Mouse (Mus musculus) adrenal gland, postnatal 25 days (tissue): ENCODE data around the gene Tmc8. TPM values are rescaled to one million over a fixed set of nuclear protein-coding genes. Genes with fewer than 3 reads are reported as not detected.
A peak's percentile ranks its signal among the peaks of the same experiment; 100 is the strongest.

Experiments
- DNase-seq: peaks from one replicate; pipeline ENCODE4 v3.0.0; 2021; ENCODE audit warnings: mixed read lengths
- long read RNA-seq: library from polyadenylated mRNA; stranded (forward); transcript quantifications from one replicate; pipeline ENCODE4 v2.0.0, GENCODE M21; 2021
- total RNA-seq: library from RNA; stranded (reverse); gene quantifications from 2 replicates; pipeline ENCODE4 v1.2.3, GENCODE M21; 2021

Tmc8 gene
- total RNA-seq, result 3.1 and 4.6 TPM in 2 replicates
- long read RNA-seq, partial matches to known transcripts, result 2 of 4 reads
- long read RNA-seq, other reads (novel, unspliced or antisense), result 1 of 4 reads

- peak; percentile 38 for DNase-seq
Measured at GRCm38 (mm10) chr11:117781993-117782704, at the start of gene Tmc8, which contains the start of gene Tmc6. Gene Tmc8 (plus strand): TSS chr11:117782076. Gene Tmc6 (minus strand): TSS chr11:117782198.

GRCm38 (mm10) chr11:117736037-117736689 lies 45.7 kb upstream of the Tmc8 start:
- no peak for DNase-seq

- no peak for DNase-seq
Measured at GRCm38 (mm10) chr11:117738123-117738522, 43.8 kb upstream of the Tmc8 start.

- DNase-seq, result no peak
Measured at GRCm38 (mm10) chr11:117741128-117741527, 40.7 kb upstream of the Tmc8 start.

- DNase-seq, result no peak
Measured at GRCm38 (mm10) chr11:117742243-117742642, 39.6 kb upstream of the Tmc8 start.

GRCm38 (mm10) chr11:117742715-117743114 lies 39.2 kb upstream of the Tmc8 start:
- no peak for DNase-seq

GRCm38 (mm10) chr11:117743454-117744030 lies 38.3 kb upstream of the Tmc8 start:
- no peak for DNase-seq

GRCm38 (mm10) chr11:117748628-117749027 lies 33.2 kb upstream of the Tmc8 start:
- no peak for DNase-seq

- no peak for DNase-seq
Measured at GRCm38 (mm10) chr11:117749414-117749813, 32.5 kb upstream of the Tmc8 start.

- DNase-seq, result no peak
Measured at GRCm38 (mm10) chr11:117751544-117751943, 30.3 kb upstream of the Tmc8 start.

GRCm38 (mm10) chr11:117755891-117756290 lies 26.0 kb upstream of the Tmc8 start:
- no peak for DNase-seq

- no peak for DNase-seq
Measured at GRCm38 (mm10) chr11:117759267-117759666, 22.6 kb upstream of the Tmc8 start.

GRCm38 (mm10) chr11:117760374-117761119 lies 21.3 kb upstream of the Tmc8 start:
- DNase-seq, result no peak

GRCm38 (mm10) chr11:117761801-117762200 lies 20.1 kb upstream of the Tmc8 start:
- no peak for DNase-seq

GRCm38 (mm10) chr11:117762246-117762645 lies 19.6 kb upstream of the Tmc8 start:
- DNase-seq, result no peak

GRCm38 (mm10) chr11:117764319-117764718 lies 17.6 kb upstream of the Tmc8 start:
- no peak for DNase-seq

- no peak for DNase-seq
Measured at GRCm38 (mm10) chr11:117765361-117765760, 16.5 kb upstream of the Tmc8 start.

- no peak for DNase-seq
Measured at GRCm38 (mm10) chr11:117766275-117766674, 15.6 kb upstream of the Tmc8 start.

- DNase-seq, result no peak
Measured at GRCm38 (mm10) chr11:117768725-117769682, 12.9 kb upstream of the Tmc8 start.

GRCm38 (mm10) chr11:117769683-117770047 lies 12.2 kb upstream of the Tmc8 start:
- DNase-seq, result no peak

- DNase-seq, result no peak
Measured at GRCm38 (mm10) chr11:117770407-117770806, 11.5 kb upstream of the Tmc8 start.
